Mouse (Mus musculus): Measurements from ENCODE around the gene Anp32b. TPM values are rescaled to one million over a fixed set of nuclear protein-coding genes. Genes with fewer than 3 reads are reported as not detected.

The Anp32b gene
- total RNA-seq (2021) = 10 to 100 TPM; 47.2 to 52.9 TPM
- long read RNA-seq, experiment 1, transcript Anp32b-201 (7 exons, 1,716 nt) = major isoform, 40 of 56 reads
- long read RNA-seq, experiment 1, partial matches to known transcripts = 3 of 56 reads
- long read RNA-seq, experiment 1, other reads (novel, unspliced or antisense) = 13 of 56 reads
- long read RNA-seq, experiment 2, transcript Anp32b-201 (7 exons, 1,716 nt) = major isoform, 46 of 65 reads
- long read RNA-seq, experiment 2, partial matches to known transcripts = 3 of 65 reads
- long read RNA-seq, experiment 2, other reads (novel, unspliced or antisense) = 16 of 65 reads

DNA sequence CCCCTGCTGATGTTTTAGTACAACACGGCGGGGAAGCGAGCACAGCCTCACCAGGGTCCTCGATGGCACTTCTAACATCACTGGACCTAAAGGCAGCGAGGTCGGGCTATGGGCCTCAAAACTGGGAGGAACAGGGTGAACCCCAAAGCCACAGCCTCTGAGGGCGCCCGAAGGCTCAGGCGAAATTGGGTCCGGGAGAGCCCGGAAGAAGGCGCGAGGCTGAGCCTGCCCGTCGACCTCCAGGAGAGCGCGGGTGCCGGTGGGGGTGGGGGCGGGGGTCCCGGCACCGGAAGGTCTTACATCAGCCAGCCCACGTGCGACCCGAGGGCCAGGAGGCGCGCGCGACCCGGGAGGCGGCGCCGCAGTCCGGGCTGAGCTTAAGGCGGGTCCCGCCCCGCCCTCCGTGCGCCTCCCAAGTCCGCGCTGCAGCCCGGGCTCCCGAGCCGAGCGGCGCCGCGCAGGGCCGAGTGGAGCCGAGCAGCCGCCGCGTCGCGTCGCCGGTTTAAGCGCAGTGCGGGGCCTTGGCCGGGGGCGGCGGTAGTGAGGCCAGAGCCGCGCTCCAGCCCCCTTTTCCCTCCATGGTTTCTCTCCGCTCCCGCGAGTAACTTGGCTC lies at the start of gene Anp32b:
Anp32b (plus strand) TSS at position 384 of the 613 bp plus-strand sequence.
- peak; percentile 93 to 95 for DNase-seq (ENCODE audit: low spot score in 2 of 2)

DNA sequence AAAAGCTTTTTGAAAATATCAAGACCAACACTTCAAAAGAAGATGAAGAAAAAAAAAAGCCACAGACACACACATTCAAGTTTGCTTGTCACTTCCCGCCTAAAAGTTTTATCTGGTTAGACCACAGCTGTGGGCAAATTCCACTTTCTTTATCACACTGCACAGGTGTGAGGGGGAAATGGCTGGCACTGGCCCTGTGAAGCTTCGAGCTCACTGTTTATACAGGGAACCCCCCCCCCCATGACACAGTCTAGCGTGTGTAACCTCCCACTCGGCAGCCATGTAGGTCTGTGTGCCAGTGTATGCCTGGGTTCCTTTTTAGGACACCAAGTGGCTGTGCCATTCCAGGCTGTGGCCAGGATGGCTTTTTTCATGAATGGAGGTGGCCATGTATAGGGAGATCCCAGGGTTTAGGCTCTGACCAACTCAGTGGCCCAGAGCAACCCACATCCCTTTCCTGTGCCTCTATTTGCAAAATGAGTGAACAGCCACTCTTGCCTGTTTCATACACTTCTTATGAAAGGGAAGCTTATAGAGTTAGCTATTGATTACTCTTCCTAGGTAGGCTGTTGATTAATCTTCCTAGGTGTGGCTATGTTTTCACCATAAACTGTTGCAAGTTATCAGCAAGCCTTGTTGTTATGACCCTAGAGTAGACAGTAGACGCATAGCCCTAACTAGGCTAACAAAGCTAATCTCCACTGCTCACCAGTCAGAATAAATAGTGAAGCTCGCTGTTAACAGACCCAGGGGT lies 46.5 kb upstream of the Anp32b start:
- no peak for DNase-seq (ENCODE audit: low spot score in 2 of 2)

DNA sequence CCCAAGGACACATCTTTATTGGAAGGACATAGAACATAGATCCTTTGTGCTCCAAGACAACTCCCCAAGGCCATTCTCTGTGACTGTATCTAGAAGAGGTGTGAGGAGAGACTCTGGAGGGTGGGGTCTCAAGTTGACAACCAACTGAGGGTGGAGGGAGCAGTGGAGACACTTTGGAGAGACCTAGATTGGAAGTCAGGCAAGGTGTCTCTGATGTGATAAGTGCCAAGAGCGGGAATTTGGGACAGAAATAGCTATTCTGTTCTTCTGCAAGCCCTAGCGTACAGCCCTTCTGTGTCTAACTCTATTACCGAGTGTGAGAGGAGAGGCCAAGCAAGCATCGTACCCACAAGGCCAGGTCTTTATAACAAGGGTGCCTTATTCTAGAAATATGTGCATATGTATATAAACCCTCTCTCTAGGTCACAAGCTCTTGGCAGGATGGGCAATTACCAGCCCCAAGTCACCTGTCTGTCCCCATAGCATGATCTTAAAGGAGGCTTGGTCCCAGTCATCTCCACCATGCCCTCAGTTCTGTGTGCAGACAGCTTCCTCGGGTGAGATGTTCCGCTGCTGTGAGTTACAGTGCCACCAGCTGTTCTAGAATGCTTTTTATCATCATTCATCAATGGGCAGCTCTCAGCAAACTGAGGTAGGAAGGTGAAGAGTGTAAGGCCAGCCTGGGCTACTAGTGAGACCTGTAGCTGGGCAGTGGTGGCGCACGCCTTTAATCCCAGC lies 43.6 kb upstream of the Anp32b start:
- no peak for DNase-seq (ENCODE audit: low spot score in 2 of 2)

DNA sequence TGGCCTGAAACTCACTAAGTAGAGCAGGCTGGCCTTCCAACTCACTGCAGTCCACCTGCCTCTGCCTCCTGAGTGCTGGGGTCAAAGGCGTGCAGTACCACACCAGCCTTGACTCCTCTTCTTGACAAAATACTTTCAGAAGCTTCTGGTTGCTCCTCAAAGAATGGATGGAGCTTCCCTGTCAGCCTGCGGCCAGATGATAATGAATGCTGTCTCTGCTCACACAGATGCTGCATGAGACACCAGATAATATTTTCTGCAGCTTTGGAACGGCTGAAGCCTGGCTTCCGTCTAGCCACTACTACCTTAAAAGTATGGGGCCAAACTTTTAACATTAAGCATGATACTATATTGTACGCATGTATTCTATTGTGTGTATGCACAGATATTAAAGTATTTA lies 40.0 kb upstream of the Anp32b start:
- DNase-seq (ENCODE audit: low spot score in 2 of 2) = no peak

DNA sequence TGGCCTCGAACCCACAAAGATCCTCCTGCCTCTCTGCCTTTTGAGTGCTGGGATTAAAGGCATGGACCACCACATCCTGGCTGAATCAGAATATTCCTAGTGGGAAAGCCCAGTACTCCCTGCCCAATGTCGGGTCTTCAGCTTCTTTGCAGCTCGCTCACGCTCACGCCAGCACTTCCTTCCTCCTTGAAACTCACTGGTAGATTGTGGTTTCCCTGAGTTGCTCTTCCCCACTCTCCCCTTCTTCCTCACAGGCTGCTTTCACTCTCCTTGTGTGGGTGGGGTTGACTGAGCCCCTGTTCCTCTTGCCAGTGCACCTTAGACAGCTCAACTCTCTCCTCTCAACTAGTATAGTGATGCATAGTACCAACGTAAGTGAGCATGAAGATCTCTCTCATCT lies 39.2 kb upstream of the Anp32b start:
- DNase-seq (ENCODE audit: low spot score in 2 of 2) = no peak

DNA sequence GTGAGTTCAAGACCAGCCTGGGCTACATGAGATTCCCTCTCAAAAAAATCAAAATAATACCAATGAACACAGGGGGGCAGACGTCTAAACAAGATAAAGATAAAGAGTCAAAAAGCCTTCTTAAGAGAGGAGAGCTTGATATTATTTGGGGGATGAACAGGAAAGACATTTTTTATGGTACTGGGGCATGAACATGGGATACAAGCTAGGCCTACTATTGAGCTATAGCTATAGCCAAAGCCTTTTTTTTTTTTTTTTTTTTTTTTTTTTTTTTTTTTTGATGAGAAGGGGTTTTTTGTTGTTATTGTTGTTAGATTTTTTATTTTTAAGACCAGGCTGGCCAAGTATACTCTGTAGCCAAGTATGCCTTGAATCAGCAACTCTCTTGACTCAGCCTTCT lies 38.6 kb upstream of the Anp32b start:
- no peak for DNase-seq (ENCODE audit: low spot score in 2 of 2)

DNA sequence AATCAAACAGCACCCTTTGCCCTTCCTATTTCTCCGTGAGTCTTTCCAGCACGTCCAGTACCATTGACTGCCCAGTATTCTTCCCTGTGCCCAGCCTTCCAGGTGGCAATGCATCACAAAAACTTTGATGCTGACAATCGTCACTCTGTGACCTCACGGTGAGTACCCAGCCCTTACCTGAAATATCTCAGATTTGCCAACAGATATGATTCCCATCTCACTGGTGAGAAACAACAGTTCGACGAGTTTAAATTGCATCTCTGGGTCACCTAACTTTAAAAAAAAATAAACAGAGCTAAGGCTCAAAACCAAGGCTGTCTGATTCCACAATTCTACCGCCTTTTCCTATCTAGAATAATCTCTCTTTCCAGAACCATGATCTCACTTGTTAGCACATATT lies 37.3 kb upstream of the Anp32b start, which contains the start of gene Hemgn:
Hemgn (minus strand) TSS at position 101 of the 400 bp plus-strand sequence.
- DNase-seq (ENCODE audit: low spot score in 2 of 2) = no peak

DNA sequence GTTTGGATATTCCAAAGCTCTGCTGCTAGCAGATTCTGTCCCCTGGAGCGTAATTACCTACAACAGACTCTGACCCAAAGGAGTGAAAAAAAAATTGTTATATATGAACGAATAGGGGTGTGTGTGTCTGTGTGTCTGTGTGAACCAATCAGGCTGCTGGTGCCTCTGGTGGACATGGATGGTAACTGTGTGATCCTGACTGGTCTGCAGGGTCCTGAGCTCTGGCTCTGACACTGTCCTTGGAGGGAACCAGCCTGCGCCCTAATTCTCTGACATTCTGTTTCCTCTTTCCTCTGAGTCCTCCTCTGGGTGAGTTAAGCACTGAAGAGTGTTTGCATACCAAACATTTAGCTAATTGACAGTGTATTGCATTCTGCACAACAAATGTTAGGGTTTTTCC lies 33.2 kb upstream of the Anp32b start:
- DNase-seq (ENCODE audit: low spot score in 2 of 2) = no peak

DNA sequence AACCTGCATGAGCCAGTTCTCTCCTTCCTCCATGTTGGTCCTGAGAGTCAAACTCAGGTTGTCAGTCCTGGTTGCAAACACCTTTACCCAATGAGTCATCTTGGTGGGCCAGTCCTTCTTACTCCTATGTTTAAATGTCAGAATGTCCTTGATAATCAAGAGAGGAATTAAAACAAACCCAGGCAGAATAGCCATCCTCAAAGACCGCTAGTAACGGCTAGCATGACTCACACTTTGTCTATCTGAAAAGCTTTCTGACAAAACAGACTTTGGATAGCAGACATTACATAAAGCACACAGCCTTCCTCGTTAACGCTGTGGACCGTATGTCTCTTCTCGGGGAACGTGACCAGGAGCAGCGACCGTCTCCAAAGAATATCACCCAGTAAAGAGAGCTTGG lies 31.9 kb upstream of the Anp32b start:
- no peak for DNase-seq (ENCODE audit: low spot score in 2 of 2)

DNA sequence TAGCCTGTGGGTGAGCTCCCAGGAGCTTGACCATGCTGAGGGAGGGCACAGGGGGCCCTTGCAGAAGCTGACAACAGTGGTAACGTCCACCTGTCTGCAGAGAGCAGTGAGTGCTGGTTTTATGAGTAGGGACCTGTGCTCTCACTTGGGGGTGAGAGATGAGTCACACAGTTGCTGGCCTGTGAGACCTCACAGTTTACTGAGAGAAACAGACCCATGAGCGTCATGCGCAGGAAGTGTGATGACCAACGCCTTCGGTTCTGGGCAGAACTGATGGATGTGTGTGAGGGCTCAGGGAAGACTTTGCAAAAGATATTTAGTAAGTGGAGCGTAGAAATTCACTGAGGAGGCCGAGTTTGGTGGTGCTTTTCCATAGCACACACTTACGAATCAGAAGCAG lies 28.1 kb upstream of the Anp32b start:
- no peak for DNase-seq (ENCODE audit: low spot score in 2 of 2)

DNA sequence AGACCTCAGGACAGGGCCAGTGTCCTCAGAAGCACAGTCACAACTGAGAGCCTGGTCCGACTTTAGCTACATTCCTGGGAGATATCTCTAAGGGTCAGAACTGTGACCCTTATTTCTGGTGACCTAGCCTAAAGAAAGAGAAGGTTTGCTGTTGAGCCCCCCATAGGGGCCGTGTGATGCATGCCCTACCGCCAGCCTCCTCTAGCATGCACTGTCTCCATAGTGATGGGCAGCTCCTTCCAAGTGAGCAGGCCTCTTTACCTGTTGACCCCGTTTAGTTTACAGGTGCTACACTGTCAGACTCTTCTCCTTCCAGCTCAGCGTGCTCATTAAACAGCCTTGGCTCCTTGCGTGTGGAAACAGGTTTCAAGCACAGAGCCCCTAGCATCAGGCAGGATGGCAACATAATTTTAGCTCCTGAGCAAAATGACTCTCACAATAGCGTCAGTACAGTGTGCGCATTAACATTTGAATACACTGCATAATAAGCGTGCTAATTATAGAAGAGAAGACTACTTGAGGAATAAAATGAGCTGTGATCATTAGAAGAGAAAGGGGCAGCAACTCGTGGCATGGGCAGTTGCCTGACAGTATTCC lies 21.7 kb upstream of the Anp32b start:
- peak; percentile 16 to 44 for DNase-seq (ENCODE audit: low spot score in 2 of 2)

DNA sequence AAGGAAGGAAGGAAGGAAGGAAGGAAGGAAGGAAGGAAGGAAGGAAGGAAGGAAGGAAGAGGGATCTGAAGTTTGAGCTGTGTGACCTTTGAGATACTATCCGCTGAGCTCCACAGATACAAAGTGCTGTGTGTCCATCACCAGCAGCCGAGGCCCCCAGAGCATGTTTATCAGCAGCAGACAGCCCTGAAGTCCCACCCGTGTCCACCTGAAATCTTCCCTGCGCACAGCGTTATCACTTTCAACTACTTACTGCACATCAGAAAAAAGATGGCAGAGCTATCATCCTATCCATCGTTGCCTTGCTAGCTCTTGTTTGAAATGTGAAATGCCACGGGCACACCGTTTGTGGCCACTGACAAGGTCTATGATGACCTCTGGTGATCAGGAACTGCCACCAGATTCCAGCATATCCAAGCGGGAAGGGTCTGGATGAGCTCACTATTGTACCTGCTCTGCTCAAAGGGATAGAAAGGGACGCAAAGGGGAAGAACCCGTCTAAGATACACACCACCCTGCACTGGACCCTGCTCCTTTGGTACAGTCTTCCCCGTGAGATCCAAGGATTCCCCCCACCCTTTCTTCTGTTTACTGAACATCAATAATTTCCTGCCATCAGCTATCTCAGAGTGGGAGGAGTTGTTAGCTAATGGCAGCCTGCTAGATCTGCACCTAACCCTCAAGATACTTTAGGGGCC lies 18.2 kb upstream of the Anp32b start:
- DNase-seq (ENCODE audit: low spot score in 2 of 2) = no peak

DNA sequence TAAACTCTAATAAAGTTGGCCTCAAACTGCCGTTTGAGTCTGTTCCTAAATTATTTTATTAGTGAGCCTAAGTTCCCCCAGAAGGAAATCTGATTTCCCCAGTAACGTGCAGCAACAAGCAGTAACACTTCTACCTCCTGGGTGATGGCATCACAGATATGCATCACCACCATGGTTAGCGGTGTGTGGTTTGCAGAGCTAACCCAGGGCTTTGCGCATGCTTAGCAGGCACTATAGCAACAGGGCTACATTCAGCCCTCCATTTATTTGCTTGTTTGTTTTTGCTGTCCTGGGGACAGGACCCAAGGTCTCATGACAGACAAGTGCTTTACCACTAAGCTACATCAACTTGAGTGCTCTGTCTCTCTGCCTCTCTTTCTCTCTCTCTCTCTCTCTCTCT lies 8.2 kb upstream of the Anp32b start:
- no peak for DNase-seq (ENCODE audit: low spot score in 2 of 2)

DNA sequence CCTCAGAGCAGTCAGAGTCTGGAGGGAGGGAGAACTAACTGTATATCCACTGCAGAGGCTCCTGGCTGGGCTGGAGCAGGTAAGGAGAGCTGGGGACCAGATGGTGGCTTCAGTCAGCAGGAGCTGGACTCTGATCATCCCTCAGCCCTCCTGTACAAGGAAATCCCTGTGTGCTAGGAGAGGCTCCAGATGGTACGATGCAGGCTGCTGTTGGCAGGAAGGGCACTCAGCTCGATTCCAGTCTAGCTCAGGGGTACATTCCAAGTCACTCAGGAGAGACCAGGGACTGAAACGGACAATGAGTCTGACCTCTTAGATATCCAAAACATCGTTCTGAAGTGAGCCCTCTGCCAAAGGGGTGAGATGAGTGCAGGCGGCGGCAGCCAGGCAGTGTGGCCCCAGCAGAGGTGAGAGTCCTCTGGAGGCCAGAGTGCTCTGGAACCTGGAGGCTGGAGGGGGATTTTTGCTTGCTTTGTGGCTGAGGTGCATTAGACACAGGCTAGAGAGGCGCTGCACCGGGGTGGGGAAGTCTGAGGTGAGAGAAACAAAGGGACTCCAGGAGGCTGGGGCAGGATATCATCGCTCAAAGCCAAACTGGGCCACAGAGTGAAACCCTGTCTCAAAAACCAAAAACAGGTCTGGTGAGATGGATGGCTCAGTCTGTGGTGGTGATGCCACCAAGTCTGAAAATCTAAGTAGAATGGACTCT lies 5.3 kb upstream of the Anp32b start:
- no peak for DNase-seq (ENCODE audit: low spot score in 2 of 2)

DNA sequence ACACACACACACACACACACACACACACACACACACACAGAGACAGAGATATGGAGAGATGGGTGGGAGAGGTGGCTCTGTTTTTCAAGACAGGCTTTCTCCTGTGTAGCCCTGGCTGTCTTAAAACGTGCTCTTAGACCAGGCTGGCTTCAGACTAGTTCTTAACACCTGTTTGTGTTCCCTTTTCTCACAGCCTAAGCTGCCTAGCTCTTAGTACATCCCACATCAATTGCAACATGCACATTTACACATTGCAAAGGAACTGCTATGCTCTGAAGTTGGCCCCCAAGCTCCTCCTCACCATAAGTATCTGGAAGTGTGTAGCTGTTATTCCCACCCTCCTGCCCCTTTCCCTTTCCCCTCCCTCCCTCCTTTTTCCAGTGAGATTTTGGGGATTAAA lies 3.2 kb upstream of the Anp32b start:
- no peak for DNase-seq (ENCODE audit: low spot score in 2 of 2)

DNA sequence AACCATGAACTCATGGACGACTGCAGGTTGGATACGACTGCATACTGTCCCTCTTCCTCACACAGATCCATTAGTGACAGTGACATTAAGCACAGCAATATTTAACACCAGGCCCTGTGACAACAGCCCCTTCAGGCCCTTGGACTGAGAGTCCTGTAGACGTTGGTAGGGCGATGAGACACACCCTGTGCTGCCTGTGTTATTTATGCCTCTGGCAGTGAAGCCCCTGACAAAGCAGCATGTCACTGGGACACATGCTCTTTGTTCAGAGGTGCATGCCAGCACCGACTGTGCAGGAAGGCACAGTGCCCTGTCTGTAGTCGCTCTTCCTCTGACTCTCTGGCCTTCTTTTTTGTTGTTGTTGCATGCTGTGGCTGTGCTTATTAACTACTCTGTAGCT lies 1.8 kb upstream of the Anp32b start:
- DNase-seq (ENCODE audit: low spot score in 2 of 2) = peak; percentile 24 to 45

DNA sequence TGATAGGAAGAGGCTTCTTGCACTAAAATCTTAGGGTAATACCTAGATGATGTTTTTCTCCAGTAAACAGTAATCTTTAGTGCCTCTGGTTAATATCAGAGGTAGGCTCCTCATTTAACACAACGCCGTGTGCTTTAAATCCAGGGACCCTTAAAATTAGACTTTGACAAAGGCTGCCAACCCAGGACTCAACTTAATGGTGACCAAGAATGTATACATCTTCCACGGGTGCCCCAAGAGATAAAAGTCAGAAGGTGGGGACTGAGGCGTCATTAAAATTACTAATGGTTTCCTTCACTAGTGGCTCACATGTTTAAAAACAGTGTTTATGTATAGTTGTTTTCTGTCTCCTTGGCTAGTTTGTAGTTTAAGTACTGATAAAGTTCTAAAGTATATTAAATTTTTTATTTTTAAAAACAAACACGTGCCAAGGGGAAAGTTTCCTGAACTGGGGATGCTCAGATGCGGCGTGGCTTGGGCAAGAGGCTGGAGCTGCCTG lies 633 bp upstream of the Anp32b start:
- no peak for DNase-seq (ENCODE audit: low spot score in 2 of 2)

DNA sequence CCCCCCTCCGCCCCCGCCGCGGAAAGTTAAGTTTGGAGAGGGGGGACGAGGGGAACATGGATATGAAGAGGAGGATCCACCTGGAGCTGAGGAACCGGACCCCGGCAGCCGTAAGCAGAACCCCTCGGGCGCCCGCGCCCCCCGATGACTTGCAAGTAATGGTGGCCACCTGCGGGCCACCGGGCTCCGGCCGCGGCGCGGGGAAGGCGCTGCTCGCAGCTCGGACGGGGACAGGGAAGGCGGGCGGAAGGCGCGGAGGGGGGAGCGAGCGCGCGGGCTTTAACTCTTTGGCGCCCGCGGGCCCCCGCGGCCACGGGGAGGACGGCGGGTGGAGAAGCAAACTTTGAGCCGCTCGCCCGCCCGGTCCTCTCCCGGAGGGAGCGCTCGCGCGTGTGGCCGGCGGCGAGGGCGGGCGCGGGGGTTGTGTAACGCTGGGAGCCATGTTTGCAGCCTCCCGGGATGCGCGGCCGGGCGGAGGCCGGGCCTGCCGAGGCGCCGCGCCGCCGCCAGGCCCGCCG lies 597 bp downstream of the Anp32b start:
- DNase-seq (ENCODE audit: low spot score in 2 of 2) = peak in 1 of 2 experiments; percentile 57

DNA sequence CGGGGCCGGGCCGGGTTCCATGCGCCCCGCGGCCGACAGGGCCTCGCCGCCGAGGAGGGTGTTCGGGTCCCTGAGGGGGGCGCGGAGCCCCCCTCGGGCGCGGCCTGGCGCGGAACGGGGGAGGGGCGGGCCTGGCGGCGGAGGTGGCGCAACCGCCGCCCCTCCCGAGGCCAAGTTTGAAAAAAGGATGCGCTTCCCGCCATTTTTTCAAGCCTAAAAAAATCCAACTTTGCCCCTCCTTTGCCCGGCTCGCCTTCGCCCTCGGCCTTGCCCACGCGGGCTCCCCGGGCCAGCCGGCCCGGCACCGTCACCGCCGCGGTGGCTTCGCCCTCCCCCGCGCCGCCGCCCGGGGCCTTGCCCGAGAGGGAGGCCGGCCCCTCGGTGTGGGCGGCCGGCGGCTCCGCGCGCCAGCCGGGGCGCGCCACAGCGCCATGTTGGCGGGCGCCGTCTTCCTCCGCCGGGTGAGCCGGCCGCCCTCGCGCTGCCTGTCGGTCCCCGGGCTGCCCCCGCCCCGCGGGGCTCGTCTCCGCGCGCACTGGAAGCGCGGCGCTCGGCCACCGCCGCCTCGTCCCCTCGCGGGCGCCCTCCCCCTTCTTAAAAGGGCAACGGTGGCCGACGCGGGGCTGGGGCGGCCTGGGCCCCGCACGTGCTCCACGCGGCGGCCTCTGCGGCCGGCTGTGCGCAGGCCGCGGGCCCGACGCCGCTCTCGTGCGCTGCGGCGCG lies 1.2 kb downstream of the Anp32b start:
- peak; percentile 59 to 73 for DNase-seq (ENCODE audit: low spot score in 2 of 2)
